Mouse (Mus musculus): Measurements from ENCODE around the gene Calhm3. TPM values are rescaled to one million over a fixed set of nuclear protein-coding genes. Genes with fewer than 3 reads are reported as not detected.

The Calhm3 gene
- polyA plus RNA-seq, 1 experiment from 2014 or later: not detected

GRCm38 (mm10) chr19:47130551-47131125, 26.9 kb downstream of the Calhm3 start:
- no peak overlapping the region for H3K9ac ChIP-seq (ENCODE audit: low read length)
- peaks cover 38% of the 10 kb centered on the region for H3K36me3 ChIP-seq (ENCODE audit: control insufficient read depth, insufficient read depth, low read length)
- 94% methylated on average over 15 of the region's 15 CpGs for WGBS
- TF ChIP-seq CTCF (IDR thresholded peaks at IDR 0.05; ENCODE audit: low read depth) (no peak), EP300 (optimal IDR thresholded peaks at IDR 0.05) (no peak)
- no peak overlapping the region for H3K4me2 ChIP-seq (replicated peaks; ENCODE audit: low read depth)
- DNase-seq (ENCODE audit: low spot score): no peak
- no peaks in the 10 kb centered on the region for H3K27me3 ChIP-seq (ENCODE audit: control insufficient read depth, insufficient read depth, low read length)
- no peaks in the 10 kb centered on the region for H3K4me1 ChIP-seq (replicated peaks; ENCODE audit: control insufficient read depth, insufficient read depth)
- no peak overlapping the region for H3K4me3 ChIP-seq (ENCODE audit: low read depth, low read length)
- no peaks in the 10 kb centered on the region for H3K9me3 ChIP-seq (ENCODE audit: control insufficient read depth, low read length)
- ATAC-seq (ENCODE audit: low FRiP score, low TSS enrichment): no peak
- no peak overlapping the region for H3K27ac ChIP-seq (replicated peaks)

GRCm38 (mm10) chr19:47128835-47129234, 28.7 kb downstream of the Calhm3 start:
- Histone ChIP-seq H3K9ac (ENCODE audit: low read length) (no peak overlapping the region), H3K4me1 (replicated peaks; ENCODE audit: control insufficient read depth, insufficient read depth) (no peaks in the 10 kb centered on the region), H3K27me3 (ENCODE audit: control insufficient read depth, insufficient read depth, low read length) (no peaks in the 10 kb centered on the region), H3K4me3 (ENCODE audit: low read depth, low read length) (no peak overlapping the region), H3K36me3 (ENCODE audit: control insufficient read depth, insufficient read depth, low read length) (peaks cover 42% of the 10 kb centered on the region), H3K9me3 (ENCODE audit: control insufficient read depth, low read length) (no peaks in the 10 kb centered on the region), H3K4me2 (replicated peaks; ENCODE audit: low read depth) (no peak overlapping the region), H3K27ac (replicated peaks) (no peak overlapping the region)
- ATAC-seq (ENCODE audit: low FRiP score, low TSS enrichment): no peak
- no peak for DNase-seq (ENCODE audit: low spot score)
- 94% methylated on average over 11 of the region's 11 CpGs for WGBS
- TF ChIP-seq CTCF (IDR thresholded peaks at IDR 0.05; ENCODE audit: low read depth) (no peak), EP300 (optimal IDR thresholded peaks at IDR 0.05) (no peak)

- ATAC-seq (ENCODE audit: low FRiP score, low TSS enrichment): no peak
- no peak overlapping the region for H3K4me2 ChIP-seq (replicated peaks; ENCODE audit: low read depth)
- no peak for TF ChIP-seq EP300 (optimal IDR thresholded peaks at IDR 0.05)
- TF ChIP-seq CTCF (IDR thresholded peaks at IDR 0.05; ENCODE audit: low read depth): no peak
- no peak overlapping the region for H3K4me3 ChIP-seq (ENCODE audit: low read depth, low read length)
- no peaks in the 10 kb centered on the region for H3K4me1 ChIP-seq (replicated peaks; ENCODE audit: control insufficient read depth, insufficient read depth)
- H3K27ac ChIP-seq (replicated peaks): no peak overlapping the region
- no peak for DNase-seq (ENCODE audit: low spot score)
- no peaks in the 10 kb centered on the region for H3K9me3 ChIP-seq (ENCODE audit: control insufficient read depth, low read length)
- H3K27me3 ChIP-seq (ENCODE audit: control insufficient read depth, insufficient read depth, low read length): no peaks in the 10 kb centered on the region
- peaks cover 42% of the 10 kb centered on the region for H3K36me3 ChIP-seq (ENCODE audit: control insufficient read depth, insufficient read depth, low read length)
- WGBS: 88% methylated on average over 10 of the region's 10 CpGs
- no peak overlapping the region for H3K9ac ChIP-seq (ENCODE audit: low read length)
Measured at GRCm38 (mm10) chr19:47128164-47128563, 29.4 kb downstream of the Calhm3 start.

- 24% methylated on average over 2 of the region's 2 CpGs for WGBS
- H3K9me3 ChIP-seq (ENCODE audit: control insufficient read depth, low read length): no peaks in the 10 kb centered on the region
- no peaks in the 10 kb centered on the region for H3K4me1 ChIP-seq (replicated peaks; ENCODE audit: control insufficient read depth, insufficient read depth)
- no peak overlapping the region for H3K9ac ChIP-seq (ENCODE audit: low read length)
- no peak overlapping the region for H3K4me2 ChIP-seq (replicated peaks; ENCODE audit: low read depth)
- H3K36me3 ChIP-seq (ENCODE audit: control insufficient read depth, insufficient read depth, low read length): peaks cover 23% of the 10 kb centered on the region; the same call in 1 of the 2 replicates
- H3K27me3 ChIP-seq (ENCODE audit: control insufficient read depth, insufficient read depth, low read length): no peaks in the 10 kb centered on the region
- ATAC-seq (ENCODE audit: low FRiP score, low TSS enrichment): no peak
- TF ChIP-seq EP300 (optimal IDR thresholded peaks at IDR 0.05): no peak
- peak; percentile 81 for TF ChIP-seq CTCF (IDR thresholded peaks at IDR 0.05; ENCODE audit: low read depth)
- H3K4me3 ChIP-seq (ENCODE audit: low read depth, low read length): no peak overlapping the region
- H3K27ac ChIP-seq (replicated peaks): no peak overlapping the region
- peak; percentile 48 for DNase-seq (ENCODE audit: low spot score)
Measured at GRCm38 (mm10) chr19:47122802-47123201, 34.8 kb downstream of the Calhm3 start.

- no peak overlapping the region for H3K4me2 ChIP-seq (replicated peaks; ENCODE audit: low read depth)
- H3K36me3 ChIP-seq (ENCODE audit: control insufficient read depth, insufficient read depth, low read length): peaks cover 21% of the 10 kb centered on the region; the same call in 1 of the 2 replicates
- TF ChIP-seq CTCF (IDR thresholded peaks at IDR 0.05; ENCODE audit: low read depth) (peak; percentile 93), EP300 (optimal IDR thresholded peaks at IDR 0.05) (no peak)
- DNase-seq (ENCODE audit: low spot score) (no peak), ATAC-seq (ENCODE audit: low FRiP score, low TSS enrichment) (no peak)
- no peak overlapping the region for H3K27ac ChIP-seq (replicated peaks)
- 39% methylated on average over 4 of the region's 4 CpGs for WGBS
- no peaks in the 10 kb centered on the region for H3K4me1 ChIP-seq (replicated peaks; ENCODE audit: control insufficient read depth, insufficient read depth)
- no peak overlapping the region for H3K4me3 ChIP-seq (ENCODE audit: low read depth, low read length)
- no peak overlapping the region for H3K9ac ChIP-seq (ENCODE audit: low read length)
- no peaks in the 10 kb centered on the region for H3K9me3 ChIP-seq (ENCODE audit: control insufficient read depth, low read length)
- no peaks in the 10 kb centered on the region for H3K27me3 ChIP-seq (ENCODE audit: control insufficient read depth, insufficient read depth, low read length)
Measured at GRCm38 (mm10) chr19:47121054-47121453, 36.5 kb downstream of the Calhm3 start.

GRCm38 (mm10) chr19:47118634-47119033, 38.9 kb downstream of the Calhm3 start:
- Histone ChIP-seq H3K27me3 (ENCODE audit: control insufficient read depth, insufficient read depth, low read length) (no peaks in the 10 kb centered on the region), H3K4me3 (ENCODE audit: low read depth, low read length) (no peak overlapping the region), H3K4me1 (replicated peaks; ENCODE audit: control insufficient read depth, insufficient read depth) (no peaks in the 10 kb centered on the region), H3K4me2 (replicated peaks; ENCODE audit: low read depth) (no peak overlapping the region), H3K9me3 (ENCODE audit: control insufficient read depth, low read length) (no peaks in the 10 kb centered on the region), H3K36me3 (ENCODE audit: control insufficient read depth, insufficient read depth, low read length) (peaks cover 21% of the 10 kb centered on the region; the same call in 1 of the 2 replicates), H3K9ac (ENCODE audit: low read length) (no peak overlapping the region), H3K27ac (replicated peaks) (no peak overlapping the region)
- ATAC-seq (ENCODE audit: low FRiP score, low TSS enrichment) (no peak), DNase-seq (ENCODE audit: low spot score) (no peak)
- TF ChIP-seq EP300 (optimal IDR thresholded peaks at IDR 0.05) (no peak), CTCF (IDR thresholded peaks at IDR 0.05; ENCODE audit: low read depth) (no peak)
- WGBS: 60% methylated on average over 2 of the region's 2 CpGs
